Mouse (Mus musculus) adrenal gland, postnatal 10 days (tissue): Measurements from ENCODE around the gene Gm9611. TPM values are rescaled to one million over a fixed set of nuclear protein-coding genes. Genes with fewer than 3 reads are reported as not detected.
"Not testable (repeated sequence)": the region's sequence is repeated elsewhere in the genome, so short reads cannot be mapped to it uniquely, and the experiment has no call there.

Source experiments
- DNase-seq: peaks from one replicate; pipeline ENCODE4 v3.0.0; 2021; ENCODE audit warnings: mixed read lengths
- long read RNA-seq, 2 experiments: library from polyadenylated mRNA; stranded (forward); transcript quantifications; one replicate each; pipeline ENCODE4 v2.0.0; 2021
- microRNA-seq: library from miRNA; unstranded; fragments of <30 nt; microRNA quantifications from one replicate; pipeline ENCODE4 v1.2.0, GENCODE M21; 2021
- total RNA-seq, 2 experiments: library from RNA; stranded (reverse); gene quantifications; 2 replicates each; pipeline ENCODE4 v1.2.3; 2021

The Gm9611 gene
- not detected for total RNA-seq
- long read RNA-seq, experiment 1: 0 reads
- long read RNA-seq, experiment 2: 0 reads

GRCm38 (mm10) chr14:42297258-42297657 lies at the start of gene Gm9611:
Gene Gm9611 (minus strand): TSS chr14:42297358.
- not testable (repeated sequence) for DNase-seq

DNA sequence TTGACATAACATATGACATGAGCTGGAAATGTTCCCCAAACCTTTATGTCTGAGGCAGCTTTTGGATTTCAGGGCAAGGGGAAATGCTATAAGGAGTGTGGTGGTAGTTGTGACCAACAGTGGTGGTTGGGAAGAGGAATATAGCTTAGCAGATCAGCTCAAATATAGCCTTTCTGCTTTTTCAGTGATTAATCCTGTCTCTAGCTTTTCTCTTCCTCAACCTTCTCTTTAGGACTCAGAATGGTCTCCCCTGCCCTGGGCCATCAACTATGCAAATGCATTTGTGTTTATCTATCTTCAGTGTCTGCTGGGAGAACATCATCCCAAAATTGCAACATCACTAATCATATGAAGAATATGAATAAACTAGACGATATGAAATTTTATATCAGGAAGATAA lies 12.8 kb upstream of the Gm9611 start, which contains the start of gene Gm7995:
TSS of gene Gm7995 (plus strand) at position 301 of the 400 bp plus-strand sequence.
- DNase-seq: not testable (repeated sequence)

GRCm38 (mm10) chr14:42259948-42260347 lies 37.2 kb downstream of the Gm9611 start, which contains the start of gene Gm17026:
Gene Gm17026 (minus strand): TSS chr14:42260048.
- not testable (repeated sequence) for DNase-seq

Small RNA genes lying within 50 kb of the gene (microRNA-seq; reads per million reads assigned to microRNA genes)
- not detected for gene Gm25208
- not detected for gene Gm25892

Other genes with a start within 250 kb of the Gm9611 start
- not detected for gene Gm7951, start 180.0 kb downstream of the Gm9611 start, total RNA-seq
- not detected for gene Gm17027, start 134.7 kb downstream of the Gm9611 start, total RNA-seq
- gene Gm3573, start 106.6 kb downstream of the Gm9611 start, total RNA-seq: not detected
- not detected for gene Gm17026, start 37.3 kb downstream of the Gm9611 start, total RNA-seq
- gene Gm7995, start 12.9 kb upstream of the Gm9611 start, total RNA-seq: not detected
- not detected for gene Gm8005, start 142.3 kb upstream of the Gm9611 start, total RNA-seq
- gene Gm8011, start 166.5 kb upstream of the Gm9611 start, total RNA-seq: not detected
- gene Gm8020, start 205.0 kb upstream of the Gm9611 start, total RNA-seq: not detected
- gene Gm8024, start 226.9 kb upstream of the Gm9611 start, total RNA-seq: not detected